Mouse (Mus musculus) brain, embryonic 14.5 days (tissue): ENCODE data around the gene Lca5l.

Experiments used
- CTCF ChIP-seq: fragments of 200-500 bp; IDR thresholded peaks from 2 replicates; pipeline ENCODE4 v1.5.1; 2012; ENCODE audit warnings: inconsistent platforms, mild to moderate bottlenecking, moderate library complexity, borderline replicate concordance; ENCODE audit not compliant: insufficient read depth, insufficient read length; ENCODE audit errors: extremely low read depth
- POLR2A ChIP-seq: fragments of 200-500 bp; IDR thresholded peaks from 2 replicates; pipeline ENCODE4 v1.6.1; 2012; ENCODE audit warnings: mild to moderate bottlenecking, inconsistent platforms, borderline replicate concordance; ENCODE audit not compliant: poor library complexity, insufficient read depth, insufficient read length, severe bottlenecking; ENCODE audit errors: extremely low read depth

GRCm38 (mm10) chr16:96149311-96149710 lies 42.8 kb downstream of the Lca5l start:
- TF ChIP-seq CTCF (no peak), POLR2A (no peak)
